Mouse (Mus musculus): ENCODE data around the gene Cpne4.

DNA sequence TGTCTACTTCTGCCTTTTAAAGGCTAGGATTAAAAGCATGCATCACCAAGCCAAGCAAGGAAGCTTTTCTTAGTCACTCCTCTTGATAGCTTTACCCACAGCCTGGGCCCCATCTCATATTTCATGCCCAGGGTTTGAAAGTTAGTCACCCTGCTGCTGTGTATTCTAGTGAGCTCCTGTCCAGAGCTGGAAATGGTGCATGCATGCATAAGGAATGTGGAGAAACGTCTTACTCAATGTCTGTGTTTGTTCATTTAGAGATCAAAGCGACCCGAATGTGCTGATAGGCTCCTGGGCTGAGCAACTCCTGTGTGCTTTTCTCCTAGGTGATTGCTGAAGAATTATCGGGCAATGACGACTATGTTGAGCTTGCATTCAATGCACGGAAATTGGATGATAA, 354.0 kb downstream of the Cpne4 start:
- TF ChIP-seq CTCF (IDR thresholded peaks at IDR 0.05; ENCODE audit: low read depth, low read length) (no peak), EP300 (IDR thresholded peaks at IDR 0.05; ENCODE audit: insufficient read depth, low read depth, low read length) (no peak), POLR2A (IDR thresholded peaks at IDR 0.05; ENCODE audit: insufficient read depth, low read length) (no peak)

Measured in ES-Bruce4 (cell line).